Mouse (Mus musculus) embryonic facial prominence, embryonic 13.5 days (tissue): ENCODE measurements around the gene Abcc2. TPM values are rescaled to one million over a fixed set of nuclear protein-coding genes. Genes with fewer than 3 reads are reported as not detected.

Experiments
- ATAC-seq: fragments of 200-750 bp; cut with Nextera tagmentation; 2 replicates; pipeline ENCODE4 v1.8.0; 2017; ENCODE audit warnings: low read depth; ENCODE audit not compliant: insufficient number of reproducible peaks, insufficient read depth, low FRiP score, low TSS enrichment
- H3K27ac ChIP-seq: fragments of 300-500 bp; sonication (generic); 2 replicates; pipeline ENCODE4 v1.5.1; 2015; ENCODE audit warnings: moderate library complexity, mild to moderate bottlenecking, inconsistent platforms
- H3K27me3 ChIP-seq: fragments of 300-500 bp; sonication (generic); 2 replicates; pipeline ENCODE4 v1.6.1; 2015; ENCODE audit warnings: mild to moderate bottlenecking, inconsistent platforms
- H3K36me3 ChIP-seq: fragments of 300-500 bp; sonication (generic); 2 replicates; pipeline ENCODE4 v1.6.1; 2015; ENCODE audit warnings: mild to moderate bottlenecking, inconsistent platforms
- H3K4me1 ChIP-seq: fragments of 300-500 bp; sonication (generic); 2 replicates; pipeline ENCODE4 v1.6.1; 2015; ENCODE audit warnings: inconsistent platforms
- H3K4me2 ChIP-seq: fragments of 300-500 bp; sonication (generic); 2 replicates; pipeline ENCODE4 v1.6.1; 2015; ENCODE audit warnings: moderate library complexity, mild to moderate bottlenecking, inconsistent platforms
- H3K4me3 ChIP-seq: fragments of 300-500 bp; sonication (generic); 2 replicates; pipeline ENCODE4 v1.5.1; 2015; ENCODE audit warnings: mild to moderate bottlenecking, inconsistent platforms
- H3K9ac ChIP-seq: fragments of 300-500 bp; sonication (generic); 2 replicates; pipeline ENCODE4 v1.6.1; 2015; ENCODE audit warnings: mild to moderate bottlenecking, inconsistent platforms
- H3K9me3 ChIP-seq: fragments of 300-500 bp; sonication (generic); 2 replicates; pipeline ENCODE4 v1.6.1; 2016; ENCODE audit warnings: inconsistent platforms
- WGBS: fragments of 180-500 bp; shearing (Covaris S2); methylation state at CpG from one replicate; pipeline ENCODE4 v1.1.7; 2015; ENCODE audit warnings: mixed read lengths; 5-methylcytosine and 5-hydroxymethylcytosine counted together
- polyA plus RNA-seq: library from polyadenylated mRNA; unstranded; fragments of >200 nt; fragmentation: Nextera tagmentation; extraction: Ambion mirVana; gene quantifications from 2 replicates; pipeline ENCODE4 v1.2.1, GENCODE M21; 2015

Gene Abcc2
- polyA plus RNA-seq, 1 experiment from 2014 or later = 0.08 TPM

DNA sequence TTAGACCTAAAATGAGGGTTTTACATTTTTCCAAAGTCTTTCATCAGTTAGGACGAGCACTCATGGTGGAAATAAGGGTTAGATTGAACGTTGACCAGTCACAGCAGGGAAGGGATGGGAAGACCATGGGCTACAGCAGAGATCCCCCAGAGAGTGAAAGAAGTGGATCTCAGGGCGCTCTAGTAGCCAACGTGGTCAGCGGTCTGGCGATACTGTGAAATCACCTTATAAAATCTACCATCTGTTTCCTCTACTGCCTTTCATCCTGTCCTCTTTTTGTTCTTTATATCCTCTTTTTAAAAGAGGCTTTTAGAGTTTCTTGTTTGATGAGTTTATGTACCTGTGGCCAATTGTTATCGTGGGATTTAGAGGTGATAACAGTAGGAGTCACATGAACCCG is 2.8 kb downstream of the Abcc2 start:
- Histone ChIP-seq H3K4me2 (no peak overlapping the region), H3K27me3 (no peaks in the 10 kb centered on the region), H3K9me3 (no peaks in the 10 kb centered on the region), H3K27ac (no peak overlapping the region), H3K36me3 (no peaks in the 10 kb centered on the region), H3K4me1 (no peaks in the 10 kb centered on the region), H3K4me3 (no peak overlapping the region), H3K9ac (no peak overlapping the region)
- 83% methylated on average over 8 of the region's 8 CpGs for WGBS
- no peak for ATAC-seq

DNA sequence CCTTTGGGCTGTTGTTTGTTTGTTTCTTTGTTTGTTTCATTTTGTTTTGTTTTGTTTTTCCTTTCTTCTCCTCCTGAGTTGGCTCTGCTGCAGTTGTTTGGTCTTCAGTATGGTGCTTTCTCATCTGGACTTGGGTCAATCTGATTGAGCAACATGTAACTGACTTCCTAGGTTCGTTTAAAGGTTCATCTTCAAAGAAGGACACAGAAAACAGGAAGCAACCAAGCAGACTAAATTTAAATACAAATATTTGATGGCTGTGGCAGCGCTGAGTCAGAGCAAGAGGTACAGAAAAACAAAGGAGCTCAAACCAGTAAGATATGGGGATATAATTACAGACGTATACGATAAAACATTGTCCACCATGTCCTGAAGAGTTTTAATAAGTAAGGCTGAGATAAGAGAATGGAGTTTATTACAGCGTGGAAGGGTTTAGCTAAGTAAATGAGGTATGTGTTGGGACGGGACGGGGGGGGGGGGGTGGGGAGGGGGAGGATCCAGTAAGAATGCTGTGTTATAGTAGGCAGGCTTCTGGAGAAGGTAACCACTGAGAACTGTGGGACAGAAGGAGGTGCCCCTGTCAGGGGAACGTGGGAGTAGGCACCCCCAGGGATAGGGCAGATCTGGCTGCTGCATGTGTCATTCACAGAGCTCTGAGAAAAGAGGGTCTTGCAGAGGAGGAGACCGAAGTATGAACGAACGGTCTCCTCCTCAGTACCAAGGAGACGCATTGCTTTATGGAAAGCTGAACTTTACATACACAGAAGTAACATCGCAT is 4.4 kb downstream of the Abcc2 start:
- no peak overlapping the region for H3K4me3 ChIP-seq
- no peak overlapping the region for H3K27ac ChIP-seq
- no peak overlapping the region for H3K9ac ChIP-seq
- no peaks in the 10 kb centered on the region for H3K36me3 ChIP-seq
- WGBS = 82% methylated on average over 13 of the region's 13 CpGs
- no peak overlapping the region for H3K4me2 ChIP-seq
- ATAC-seq = no peak
- H3K27me3 ChIP-seq = no peaks in the 10 kb centered on the region
- no peaks in the 10 kb centered on the region for H3K9me3 ChIP-seq
- H3K4me1 ChIP-seq = no peaks in the 10 kb centered on the region

DNA sequence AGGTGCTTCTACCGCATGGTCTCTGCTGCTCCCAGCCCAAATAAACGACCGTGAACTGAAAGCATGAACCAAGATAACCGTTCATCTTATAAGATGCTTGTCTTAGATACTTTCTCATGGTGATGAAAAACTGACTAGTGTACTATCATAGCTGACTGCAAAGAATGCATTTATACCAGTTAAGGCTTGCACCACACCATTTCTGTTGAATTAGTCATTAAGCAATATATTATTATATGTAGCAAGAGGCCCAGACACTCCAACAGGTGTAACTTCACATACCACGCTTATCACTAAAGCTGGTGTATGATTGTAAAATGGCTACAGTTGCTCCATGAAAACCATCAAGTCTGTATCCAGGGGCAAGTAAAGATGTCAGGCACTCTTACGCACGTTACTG is 7.8 kb downstream of the Abcc2 start:
- no peaks in the 10 kb centered on the region for H3K36me3 ChIP-seq
- H3K4me1 ChIP-seq = no peaks in the 10 kb centered on the region
- no peak overlapping the region for H3K4me2 ChIP-seq
- 84% methylated on average over 7 of the region's 7 CpGs for WGBS
- H3K9me3 ChIP-seq = no peaks in the 10 kb centered on the region
- ATAC-seq = no peak
- H3K27me3 ChIP-seq = no peaks in the 10 kb centered on the region
- H3K9ac ChIP-seq = no peak overlapping the region
- H3K4me3 ChIP-seq = no peak overlapping the region
- no peak overlapping the region for H3K27ac ChIP-seq

DNA sequence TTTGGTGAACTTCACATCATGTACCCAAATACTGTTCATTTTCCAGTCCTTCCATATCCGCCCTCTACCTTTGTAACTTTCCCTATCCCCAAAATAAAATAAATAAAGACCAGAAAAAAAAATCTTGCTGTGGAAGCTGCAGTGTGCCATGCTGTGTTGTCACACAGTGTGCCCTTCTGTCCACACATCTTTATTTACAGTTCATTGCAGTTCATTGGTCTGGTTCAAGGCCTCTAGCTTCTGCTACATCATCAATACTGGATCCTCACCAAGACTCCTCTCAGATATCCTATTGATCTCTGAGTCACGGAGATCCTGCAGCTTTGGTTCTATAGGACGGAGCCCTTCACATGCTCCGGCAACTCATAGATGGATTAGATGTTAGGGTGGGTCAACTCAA is 10.5 kb downstream of the Abcc2 start:
- no peaks in the 10 kb centered on the region for H3K4me1 ChIP-seq
- no peaks in the 10 kb centered on the region for H3K9me3 ChIP-seq
- no peak overlapping the region for H3K4me2 ChIP-seq
- H3K27ac ChIP-seq = no peak overlapping the region
- ATAC-seq = no peak
- WGBS = 90% methylated on average over 4 of the region's 4 CpGs
- no peak overlapping the region for H3K9ac ChIP-seq
- H3K36me3 ChIP-seq = no peaks in the 10 kb centered on the region
- H3K4me3 ChIP-seq = no peak overlapping the region
- no peaks in the 10 kb centered on the region for H3K27me3 ChIP-seq

DNA sequence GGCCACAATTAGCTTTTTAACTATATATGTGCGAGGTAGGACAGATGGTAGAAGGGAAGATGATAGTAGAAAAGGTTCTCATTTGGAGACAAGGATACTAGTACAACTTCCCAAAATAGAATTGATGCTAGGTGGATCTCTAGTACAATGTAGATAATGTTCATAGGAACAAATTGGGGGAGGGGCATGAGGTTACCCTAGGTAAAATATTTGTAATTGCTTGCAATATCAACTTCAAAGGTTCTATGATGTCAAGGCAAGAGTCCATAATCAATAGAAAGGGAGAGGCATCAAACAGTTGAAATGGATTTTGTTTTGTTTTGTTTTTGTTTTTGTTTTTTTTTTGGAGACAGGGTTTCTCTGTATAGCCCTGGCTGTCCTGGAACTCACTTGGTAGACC is 12.0 kb downstream of the Abcc2 start:
- no peaks in the 10 kb centered on the region for H3K36me3 ChIP-seq
- ATAC-seq = no peak

DNA sequence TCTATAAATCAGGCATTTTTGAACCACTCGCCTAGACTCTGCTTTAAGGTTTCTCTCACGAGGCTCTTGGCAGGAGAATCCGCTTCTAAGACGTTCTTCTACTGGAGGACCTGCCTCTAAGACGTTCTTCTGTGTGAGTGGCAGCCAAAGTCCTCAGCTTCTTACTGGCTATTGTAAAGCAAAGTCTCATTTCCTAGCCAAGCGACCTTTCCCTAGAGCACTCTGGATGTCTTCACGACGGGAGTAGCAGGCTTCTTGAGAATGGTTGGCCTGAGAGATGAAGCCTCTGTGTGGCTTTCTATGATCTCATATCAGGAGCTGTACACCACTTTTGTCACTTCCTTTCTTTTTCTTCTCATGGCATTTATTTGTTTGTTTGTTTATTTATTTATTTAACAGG is 13.5 kb downstream of the Abcc2 start:
- WGBS = 82% methylated on average over 8 of the region's 8 CpGs
- Histone ChIP-seq H3K9ac (no peak overlapping the region), H3K4me2 (no peak overlapping the region), H3K4me1 (no peaks in the 10 kb centered on the region), H3K36me3 (no peaks in the 10 kb centered on the region), H3K4me3 (no peak overlapping the region), H3K27me3 (no peaks in the 10 kb centered on the region), H3K9me3 (no peaks in the 10 kb centered on the region), H3K27ac (no peak overlapping the region)
- ATAC-seq = no peak

More for the DNA sequence above, 12.0 kb downstream of the Abcc2 start:
- Histone ChIP-seq H3K4me3 (no peak overlapping the region), H3K9me3 (no peaks in the 10 kb centered on the region), H3K9ac (no peak overlapping the region), H3K4me2 (no peak overlapping the region), H3K4me1 (no peaks in the 10 kb centered on the region), H3K27me3 (no peaks in the 10 kb centered on the region), H3K27ac (no peak overlapping the region)
- WGBS = 82% methylated on average over 1 of the region's 1 CpGs

DNA sequence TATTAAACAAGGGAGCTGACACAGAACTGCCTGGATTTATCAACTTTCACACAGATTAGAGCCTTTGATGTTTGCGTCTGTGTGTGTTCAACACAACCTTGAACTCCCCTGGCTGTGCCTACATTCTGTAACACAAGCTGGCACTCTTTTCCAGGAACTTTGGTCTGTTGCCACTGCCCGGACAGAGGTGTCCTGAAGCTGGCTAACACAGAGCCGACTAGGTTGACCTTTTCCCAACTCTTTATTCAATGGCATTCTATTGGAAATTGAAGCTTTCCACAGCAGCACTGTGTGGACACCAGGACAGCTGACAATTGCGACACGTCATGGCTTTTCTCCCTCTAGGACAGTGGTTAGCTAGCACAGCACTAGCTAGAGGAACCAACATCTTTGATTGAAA is 15.2 kb downstream of the Abcc2 start:
- 76% methylated on average over 5 of the region's 5 CpGs for WGBS
- no peak for ATAC-seq
- H3K27me3 ChIP-seq = no peaks in the 10 kb centered on the region
- H3K4me1 ChIP-seq = no peaks in the 10 kb centered on the region
- no peak overlapping the region for H3K27ac ChIP-seq
- no peaks in the 10 kb centered on the region for H3K36me3 ChIP-seq
- H3K4me3 ChIP-seq = no peak overlapping the region
- H3K9ac ChIP-seq = no peak overlapping the region
- no peaks in the 10 kb centered on the region for H3K9me3 ChIP-seq
- no peak overlapping the region for H3K4me2 ChIP-seq

DNA sequence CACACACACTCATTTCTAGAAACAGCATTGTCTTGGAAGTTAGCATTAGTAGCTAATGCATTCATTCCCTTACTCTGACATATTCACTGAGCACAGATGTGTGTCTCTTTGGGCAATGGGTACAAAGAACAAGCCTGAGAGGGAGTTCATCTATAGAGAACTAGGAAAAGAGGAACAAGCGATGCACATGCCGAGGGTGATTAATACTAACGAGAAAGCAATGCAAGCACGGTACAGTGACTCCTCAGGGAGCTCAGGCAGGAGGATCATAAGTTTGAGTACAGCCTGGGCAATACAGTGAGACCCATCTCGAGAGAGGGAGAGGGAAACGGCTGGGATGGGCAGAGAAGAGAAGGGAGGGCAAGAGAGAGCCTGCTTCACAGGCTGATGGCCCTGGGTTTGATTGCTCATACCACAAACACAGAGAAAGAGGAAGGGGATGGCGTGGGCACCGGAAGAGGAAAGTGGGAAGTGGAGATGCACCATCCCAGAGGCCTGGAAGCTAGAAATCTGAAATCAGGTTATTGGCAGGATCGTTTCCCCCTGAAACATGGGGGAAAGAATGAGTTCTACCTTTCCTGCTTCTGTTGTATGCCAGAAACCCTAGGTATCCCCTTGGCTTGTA is 19.5 kb downstream of the Abcc2 start:
- WGBS = 77% methylated on average over 9 of the region's 9 CpGs
- Histone ChIP-seq H3K4me1 (no peaks in the 10 kb centered on the region), H3K4me3 (no peak overlapping the region), H3K4me2 (no peak overlapping the region), H3K9me3 (no peaks in the 10 kb centered on the region), H3K27me3 (no peaks in the 10 kb centered on the region), H3K9ac (no peak overlapping the region), H3K36me3 (no peaks in the 10 kb centered on the region), H3K27ac (no peak overlapping the region)
- ATAC-seq = no peak

DNA sequence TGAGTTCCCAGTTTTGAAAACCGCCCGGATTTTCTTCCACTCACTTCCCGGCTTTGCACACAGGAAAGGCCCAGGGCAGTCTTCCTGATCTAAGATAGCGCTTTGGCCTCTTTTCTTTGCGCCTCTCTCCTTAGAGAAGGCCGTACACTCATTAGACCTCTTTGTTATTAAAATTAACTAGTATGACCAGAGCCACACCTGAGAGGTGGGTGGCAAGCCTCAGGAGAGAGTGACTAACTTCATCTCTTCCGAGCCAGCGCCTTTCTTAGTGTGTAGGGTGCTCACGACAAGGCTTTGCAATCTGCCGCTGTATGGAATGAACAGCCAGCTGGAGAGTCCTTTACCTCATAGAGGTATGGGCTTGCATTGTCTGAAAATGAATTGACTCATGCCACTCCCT is 21.9 kb downstream of the Abcc2 start:
- H3K9me3 ChIP-seq = no peaks in the 10 kb centered on the region
- no peak overlapping the region for H3K9ac ChIP-seq
- WGBS = 81% methylated on average over 10 of the region's 10 CpGs
- no peaks in the 10 kb centered on the region for H3K4me1 ChIP-seq
- H3K27me3 ChIP-seq = no peaks in the 10 kb centered on the region
- H3K36me3 ChIP-seq = no peaks in the 10 kb centered on the region
- H3K27ac ChIP-seq = no peak overlapping the region
- no peak for ATAC-seq
- no peak overlapping the region for H3K4me3 ChIP-seq
- H3K4me2 ChIP-seq = no peak overlapping the region

DNA sequence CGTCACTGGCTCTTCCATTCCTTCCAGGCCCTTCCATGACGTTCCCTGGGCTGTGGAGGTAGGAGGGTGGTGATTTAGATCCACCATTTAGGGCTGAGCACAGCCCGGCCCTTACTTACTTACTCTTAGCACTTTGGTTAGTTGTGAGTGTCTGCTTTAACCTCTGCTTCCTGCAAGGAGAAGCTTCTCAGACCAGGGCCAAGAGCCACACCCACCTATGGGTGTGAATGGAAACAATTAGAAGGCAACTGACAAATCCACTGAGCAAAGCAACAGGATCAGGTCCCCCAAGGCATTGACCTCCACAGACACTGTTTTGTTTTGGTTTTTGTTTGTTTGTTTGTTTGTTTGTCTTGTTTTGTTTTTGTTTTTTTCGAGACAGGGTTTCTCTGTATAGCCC is 27.3 kb downstream of the Abcc2 start:
- 47% methylated on average over 4 of the region's 4 CpGs for WGBS
- no peak overlapping the region for H3K27ac ChIP-seq
- no peaks in the 10 kb centered on the region for H3K4me1 ChIP-seq
- H3K27me3 ChIP-seq = no peaks in the 10 kb centered on the region
- H3K4me3 ChIP-seq = no peak overlapping the region
- no peak overlapping the region for H3K9ac ChIP-seq
- H3K36me3 ChIP-seq = no peaks in the 10 kb centered on the region
- ATAC-seq = no peak
- no peaks in the 10 kb centered on the region for H3K9me3 ChIP-seq
- no peak overlapping the region for H3K4me2 ChIP-seq

DNA sequence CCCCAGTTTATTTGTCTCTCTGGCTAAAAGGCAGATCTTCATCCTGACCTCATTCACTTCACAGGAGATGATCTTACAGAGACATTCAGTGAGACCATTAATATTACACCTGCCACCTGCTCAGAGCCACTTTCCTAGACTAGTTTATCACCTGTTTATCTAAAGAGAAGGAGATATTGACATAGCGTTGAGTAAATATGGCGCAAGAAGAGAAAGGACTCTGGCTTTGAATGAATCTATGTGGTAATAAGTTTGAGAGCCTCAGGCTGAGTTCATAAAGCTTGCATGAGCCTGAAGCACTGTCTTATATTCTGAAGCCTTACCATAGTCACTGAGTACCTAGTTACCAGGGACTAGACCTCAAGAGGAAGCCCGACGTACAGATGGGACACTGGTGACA is 29.4 kb downstream of the Abcc2 start:
- Histone ChIP-seq H3K27ac (no peak overlapping the region), H3K9me3 (no peaks in the 10 kb centered on the region), H3K27me3 (no peaks in the 10 kb centered on the region), H3K4me1 (no peaks in the 10 kb centered on the region), H3K4me2 (no peak overlapping the region), H3K36me3 (no peaks in the 10 kb centered on the region), H3K4me3 (no peak overlapping the region), H3K9ac (no peak overlapping the region)
- 91% methylated on average over 4 of the region's 4 CpGs for WGBS
- ATAC-seq = no peak

DNA sequence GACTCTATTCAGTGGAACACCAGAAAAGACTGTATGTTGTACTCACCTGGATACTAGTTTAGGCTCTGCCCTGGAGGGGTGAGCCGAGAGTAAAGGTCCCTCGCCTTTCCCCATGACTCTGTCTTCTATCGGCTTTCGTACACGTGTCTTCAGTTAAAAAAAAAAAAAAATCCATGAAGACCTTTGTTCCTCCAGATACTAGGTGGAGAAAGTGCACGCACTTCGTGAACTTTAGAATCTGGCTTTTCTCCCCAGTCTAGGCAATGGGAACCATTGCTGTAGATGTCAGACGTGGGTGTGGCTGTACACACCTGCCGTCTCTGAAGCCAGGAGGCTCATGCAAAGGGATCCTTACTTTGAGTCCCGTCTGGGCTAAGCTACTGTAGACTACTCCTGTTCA is 31.3 kb downstream of the Abcc2 start:
- Histone ChIP-seq H3K36me3 (no peaks in the 10 kb centered on the region), H3K27ac (no peak overlapping the region), H3K4me1 (no peaks in the 10 kb centered on the region), H3K4me2 (no peak overlapping the region), H3K9ac (no peak overlapping the region), H3K4me3 (no peak overlapping the region), H3K9me3 (no peaks in the 10 kb centered on the region), H3K27me3 (no peaks in the 10 kb centered on the region)
- ATAC-seq = no peak
- 86% methylated on average over 10 of the region's 10 CpGs for WGBS
